Mouse (Mus musculus): ENCODE measurements around the gene Ankrd42. TPM values are rescaled to one million over a fixed set of nuclear protein-coding genes. Genes with fewer than 3 reads are reported as not detected.

Ankrd42 gene
- total and polyA plus RNA-seq, 3 experiments: 1.1 to 1.4 TPM; not detected in 1

GRCm38 (mm10) chr7:92550248-92550989 lies 86.5 kb downstream of the Ankrd42 start:
- TF ChIP-seq CHD1 (IDR thresholded peaks at IDR 0.05; ENCODE audit: low read depth, low read length) (no peak), E2F4 (IDR thresholded peaks at IDR 0.05; ENCODE audit: borderline replicate concordance, low read depth, low read length) (no peak), USF1 (IDR thresholded peaks at IDR 0.05; ENCODE audit: low read depth, low read length) (no peak), HCFC1 (IDR thresholded peaks at IDR 0.05; ENCODE audit: low read depth, low read length) (no peak), ZKSCAN1 (IDR thresholded peaks at IDR 0.05; ENCODE audit: low read depth, low read length) (no peak), ELF1 (IDR thresholded peaks at IDR 0.05; ENCODE audit: low read depth, low read length) (no peak)
- H3K4me1 ChIP-seq (ENCODE audit: control insufficient read depth in 1 of 2, insufficient read depth in 2 of 2, low read length in 2 of 2): no peaks in the 10 kb centered on the region
- H3K9ac ChIP-seq (ENCODE audit: control insufficient read depth, low read depth, low read length, poor library complexity, severe bottlenecking): no peak overlapping the region
- H3K27ac ChIP-seq (ENCODE audit: control insufficient read depth, low read depth, low read length): no peak overlapping the region
- no peaks in the 10 kb centered on the region for H3K79me2 ChIP-seq (ENCODE audit: control insufficient read depth, insufficient read depth, low read length, poor library complexity)
- H3K36me3 ChIP-seq (ENCODE audit: control insufficient read depth in 1 of 2, insufficient read depth in 2 of 2, low read length in 2 of 2): no peaks in the 10 kb centered on the region
- no peak overlapping the region for H3K4me3 ChIP-seq (ENCODE audit: control insufficient read depth in 1 of 2, insufficient read depth in 1 of 2, low read depth in 2 of 2, low read length in 2 of 2)
- no peaks in the 10 kb centered on the region for H3K27me3 ChIP-seq (ENCODE audit: control insufficient read depth in 1 of 2, insufficient read depth in 2 of 2, low read length in 2 of 2)
- no peak for DNase-seq (ENCODE audit: low read depth, low spot score)
- H3K9me3 ChIP-seq (replicated peaks; ENCODE audit: insufficient read depth, low read length): no peaks in the 10 kb centered on the region

- Histone ChIP-seq H3K27me3 (ENCODE audit: control insufficient read depth in 1 of 2, insufficient read depth in 2 of 2, low read length in 2 of 2) (no peaks in the 10 kb centered on the region), H3K9ac (ENCODE audit: control insufficient read depth, low read depth, low read length, poor library complexity, severe bottlenecking) (no peak overlapping the region), H3K79me2 (ENCODE audit: control insufficient read depth, insufficient read depth, low read length, poor library complexity) (no peaks in the 10 kb centered on the region), H3K4me1 (ENCODE audit: control insufficient read depth in 1 of 2, insufficient read depth in 2 of 2, low read length in 2 of 2) (no peaks in the 10 kb centered on the region), H3K36me3 (ENCODE audit: control insufficient read depth in 1 of 2, insufficient read depth in 2 of 2, low read length in 2 of 2) (no peaks in the 10 kb centered on the region), H3K9me3 (replicated peaks; ENCODE audit: insufficient read depth, low read length) (no peaks in the 10 kb centered on the region), H3K4me3 (ENCODE audit: control insufficient read depth in 1 of 2, insufficient read depth in 1 of 2, low read depth in 2 of 2, low read length in 2 of 2) (no peak overlapping the region), H3K27ac (ENCODE audit: control insufficient read depth, low read depth, low read length) (no peak overlapping the region)
- no peak for DNase-seq (ENCODE audit: low read depth, low spot score)
- no peak for TF ChIP-seq MAFK (IDR thresholded peaks at IDR 0.05; ENCODE audit: borderline replicate concordance, low read depth, low read length)
- no peak for TF ChIP-seq CHD1 (IDR thresholded peaks at IDR 0.05; ENCODE audit: low read depth, low read length)
- TF ChIP-seq USF1 (IDR thresholded peaks at IDR 0.05; ENCODE audit: low read depth, low read length): no peak
- no peak for TF ChIP-seq NELFE (IDR thresholded peaks at IDR 0.05; ENCODE audit: low read depth, low read length)
- no peak for TF ChIP-seq TBP (IDR thresholded peaks at IDR 0.05; ENCODE audit: low read depth, low read length)
- TF ChIP-seq ZKSCAN1 (IDR thresholded peaks at IDR 0.05; ENCODE audit: low read depth, low read length): no peak
- no peak for TF ChIP-seq EP300 (IDR thresholded peaks at IDR 0.05; ENCODE audit: low read depth in 1 of 2, low read length in 2 of 2)
- TF ChIP-seq MYC (IDR thresholded peaks at IDR 0.05; ENCODE audit: low read depth, low read length): no peak
- TF ChIP-seq SIN3A (IDR thresholded peaks at IDR 0.05; ENCODE audit: low read length): no peak
- no peak for TF ChIP-seq KAT2A (conservative IDR thresholded peaks at IDR 0.05; ENCODE audit: low read depth, low read length)
- no peak for TF ChIP-seq MYB (IDR thresholded peaks at IDR 0.05; ENCODE audit: low read depth, low read length)
- no peak for TF ChIP-seq MAZ (IDR thresholded peaks at IDR 0.05; ENCODE audit: low read depth, low read length)
- no peak for TF ChIP-seq BHLHE40 (IDR thresholded peaks at IDR 0.05; ENCODE audit: borderline replicate concordance, low read depth, low read length)
- no peak for TF ChIP-seq TCF12 (IDR thresholded peaks at IDR 0.05; ENCODE audit: low read depth, low read length)
- no peak for TF ChIP-seq POLR2AphosphoS5 (IDR thresholded peaks at IDR 0.05; ENCODE audit: borderline replicate concordance, low read depth, low read length)
- no peak for TF ChIP-seq RCOR1 (IDR thresholded peaks at IDR 0.05; ENCODE audit: low read depth, low read length)
- TF ChIP-seq GATA1 (IDR thresholded peaks at IDR 0.05; ENCODE audit: low read depth, low read length): no peak
- no peak for TF ChIP-seq POLR2A (IDR thresholded peaks at IDR 0.05; ENCODE audit: control insufficient read depth in 1 of 2, insufficient read depth in 1 of 2, low read depth in 1 of 2, low read length in 2 of 2, poor library complexity in 1 of 2)
- TF ChIP-seq MEF2A (IDR thresholded peaks at IDR 0.05; ENCODE audit: extremely low read depth, insufficient replicate concordance, low read depth, low read length, poor library complexity, severe bottlenecking): no peak
- no peak for TF ChIP-seq MAX (IDR thresholded peaks at IDR 0.05; ENCODE audit: low read length)
These were observed 90.2 kb downstream of the Ankrd42 start for GRCm38 (mm10) chr7:92546763-92547162.

Measured in MEL (cell line).